Mouse (Mus musculus) stomach, embryonic 15.5 days (tissue): ENCODE results near the gene Avpr2. TPM values are rescaled to one million over a fixed set of nuclear protein-coding genes. Genes with fewer than 3 reads are reported as not detected.

Experiments used
- ATAC-seq: fragments of 200-750 bp; cut with Nextera tagmentation; 2 replicates; pipeline ENCODE4 v1.8.0; 2017; ENCODE audit warnings: low read depth, moderate number of reproducible peaks, moderate TSS enrichment; ENCODE audit not compliant: insufficient read depth, low FRiP score
- H3K27ac ChIP-seq: fragments of 300-500 bp; sonication (generic); 2 replicates; pipeline ENCODE4 v1.5.1; 2015; ENCODE audit warnings: mild to moderate bottlenecking, inconsistent platforms
- H3K27me3 ChIP-seq: fragments of 300-500 bp; sonication (generic); replicated peaks from 2 replicates; pipeline ENCODE4 v1.6.1; 2015; ENCODE audit warnings: inconsistent platforms
- H3K36me3 ChIP-seq: fragments of 300-500 bp; sonication (generic); 2 replicates; pipeline ENCODE4 v1.6.1; 2015; ENCODE audit warnings: inconsistent platforms
- H3K4me1 ChIP-seq: fragments of 300-500 bp; sonication (generic); 2 replicates; pipeline ENCODE4 v1.6.1; 2015; ENCODE audit warnings: inconsistent platforms
- H3K4me2 ChIP-seq: fragments of 300-500 bp; sonication (generic); 2 replicates; pipeline ENCODE4 v1.6.1; 2015; ENCODE audit warnings: mild to moderate bottlenecking, inconsistent platforms
- H3K4me3 ChIP-seq: fragments of 300-500 bp; sonication (generic); replicated peaks from 2 replicates; pipeline ENCODE4 v1.5.1; 2015; ENCODE audit warnings: inconsistent platforms
- H3K9ac ChIP-seq: fragments of 300-500 bp; sonication (generic); 2 replicates; pipeline ENCODE4 v1.6.1; 2015; ENCODE audit warnings: inconsistent platforms
- H3K9me3 ChIP-seq: fragments of 300-500 bp; sonication (generic); 2 replicates; pipeline ENCODE4 v1.6.1; 2016; ENCODE audit warnings: inconsistent platforms
- WGBS: fragments of 180-500 bp; shearing (Covaris S2); methylation state at CpG from one replicate; pipeline ENCODE4 v1.1.7; 2015; 5-methylcytosine and 5-hydroxymethylcytosine counted together
- polyA plus RNA-seq: library from polyadenylated mRNA; unstranded; fragments of >200 nt; fragmentation: Nextera tagmentation; extraction: Ambion mirVana; gene quantifications from 2 replicates; pipeline ENCODE4 v1.2.1, GENCODE M21; 2015

Avpr2 gene
- 0.21 and 0.22 TPM in 2 replicates for polyA plus RNA-seq

DNA sequence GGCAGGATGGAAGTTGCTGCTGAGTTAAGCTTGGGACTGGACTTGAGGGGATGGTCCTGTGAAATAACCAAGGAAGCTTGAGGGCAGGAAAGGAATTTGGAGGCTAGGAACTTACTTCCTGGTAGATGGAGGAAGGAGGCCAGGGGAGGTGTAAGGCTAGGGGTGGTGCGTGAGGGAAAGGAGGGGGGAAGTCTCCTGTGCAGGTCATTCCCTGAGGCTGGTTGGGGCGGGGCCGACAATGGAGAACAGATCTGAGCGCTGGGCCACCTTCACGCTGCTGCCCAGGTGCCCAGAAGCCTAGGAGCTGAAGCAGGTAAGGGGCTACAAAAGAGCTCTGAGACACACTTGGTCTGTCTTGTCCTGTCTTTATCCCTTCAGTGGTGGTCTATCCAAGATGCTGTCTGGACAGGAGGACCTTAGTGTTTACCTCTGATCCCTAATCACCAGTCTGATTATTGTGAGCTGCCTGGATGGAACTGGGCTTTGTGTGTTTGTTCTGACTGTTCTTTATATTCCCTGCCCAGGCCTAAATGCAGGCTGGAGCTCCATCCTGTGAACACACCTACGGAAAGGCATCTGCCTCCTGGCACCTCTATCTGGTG is at the start of gene Avpr2:
TSS of gene Avpr2 (plus strand) at position 552 of the 602 bp plus-strand sequence.
- no peak within 1 kb of the TSS for H3K4me3 ChIP-seq
- no peak within 1 kb of the TSS for H3K27ac ChIP-seq
- H3K9me3 ChIP-seq: no peaks in the 10 kb centered on the region
- H3K4me1 ChIP-seq: no peaks in the 10 kb centered on the region
- no peak for ATAC-seq
- H3K9ac ChIP-seq: no peak within 1 kb of the TSS
- 52% methylated on average over 6 of the region's 6 CpGs for WGBS
- H3K4me2 ChIP-seq: no peak within 1 kb of the TSS
- H3K36me3 ChIP-seq: no peaks in the 10 kb centered on the region
- H3K27me3 ChIP-seq: no peaks in the 10 kb centered on the region

DNA sequence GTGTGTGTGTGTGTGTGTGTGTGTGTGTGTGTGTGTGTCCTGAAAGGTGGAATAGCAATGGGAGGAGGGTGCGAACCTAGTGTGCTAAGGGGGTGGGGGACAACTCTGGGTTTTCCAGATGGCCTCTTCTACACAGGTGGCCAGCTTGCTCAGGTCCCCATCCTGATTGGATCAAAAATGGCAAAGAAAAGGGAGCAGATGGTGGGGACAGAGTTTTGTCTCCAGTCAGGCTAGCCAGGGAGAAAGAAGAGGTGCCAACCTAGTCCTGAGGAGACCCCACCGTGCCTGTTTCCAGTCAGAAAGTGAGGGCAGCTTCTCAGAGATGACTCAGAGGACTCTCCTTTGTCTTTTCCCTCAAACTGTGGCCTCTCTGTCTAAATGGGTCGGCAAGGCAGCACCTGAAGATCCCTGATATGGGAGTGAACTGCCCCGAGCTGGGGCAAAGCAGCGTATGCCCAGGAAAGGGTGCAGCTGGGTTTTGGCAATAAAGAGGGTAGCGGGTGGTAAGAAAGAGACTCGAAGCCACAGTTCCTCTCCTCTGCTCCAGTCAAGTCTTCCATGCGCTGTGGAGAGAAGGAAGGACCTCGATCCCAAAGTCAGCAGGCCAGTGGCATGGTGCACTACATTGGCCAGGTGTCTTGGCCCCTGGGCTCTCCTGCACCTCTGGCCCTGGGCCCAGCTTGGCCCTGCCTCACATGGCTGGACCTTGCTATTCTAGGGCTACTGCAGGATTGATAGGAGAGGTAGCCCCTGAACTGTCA is 37.4 kb upstream of the Avpr2 start:
- Histone ChIP-seq H3K4me3 (no peak overlapping the region), H3K36me3 (no peaks in the 10 kb centered on the region), H3K27ac (no peak overlapping the region), H3K27me3 (no peaks in the 10 kb centered on the region), H3K4me1 (no peaks in the 10 kb centered on the region), H3K9ac (no peak overlapping the region), H3K9me3 (no peaks in the 10 kb centered on the region), H3K4me2 (no peak overlapping the region)
- 77% methylated on average over 7 of the region's 9 CpGs for WGBS
- no peak for ATAC-seq

DNA sequence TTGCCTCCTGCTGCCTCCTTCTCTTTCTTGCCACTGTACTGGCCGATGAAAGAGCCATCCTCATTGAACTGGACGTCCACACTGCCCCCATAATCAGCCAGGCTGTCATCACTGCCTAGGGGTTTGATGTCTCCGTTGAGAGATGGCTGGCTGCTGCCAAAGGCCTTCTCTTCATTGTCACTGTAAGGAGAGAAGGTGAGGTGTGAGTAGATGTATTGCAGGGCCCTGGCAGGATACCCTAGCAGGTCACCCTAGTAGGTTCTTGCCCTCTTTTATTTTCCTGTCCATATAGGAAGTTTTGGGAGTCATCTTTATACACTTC is 36.9 kb upstream of the Avpr2 start:
- Histone ChIP-seq H3K9ac (no peak overlapping the region), H3K36me3 (no peaks in the 10 kb centered on the region), H3K27me3 (no peaks in the 10 kb centered on the region), H3K4me1 (no peaks in the 10 kb centered on the region), H3K4me3 (no peak overlapping the region), H3K4me2 (no peak overlapping the region), H3K9me3 (no peaks in the 10 kb centered on the region), H3K27ac (no peak overlapping the region)
- 60% methylated on average over 3 of the region's 3 CpGs for WGBS
- no peak for ATAC-seq

DNA sequence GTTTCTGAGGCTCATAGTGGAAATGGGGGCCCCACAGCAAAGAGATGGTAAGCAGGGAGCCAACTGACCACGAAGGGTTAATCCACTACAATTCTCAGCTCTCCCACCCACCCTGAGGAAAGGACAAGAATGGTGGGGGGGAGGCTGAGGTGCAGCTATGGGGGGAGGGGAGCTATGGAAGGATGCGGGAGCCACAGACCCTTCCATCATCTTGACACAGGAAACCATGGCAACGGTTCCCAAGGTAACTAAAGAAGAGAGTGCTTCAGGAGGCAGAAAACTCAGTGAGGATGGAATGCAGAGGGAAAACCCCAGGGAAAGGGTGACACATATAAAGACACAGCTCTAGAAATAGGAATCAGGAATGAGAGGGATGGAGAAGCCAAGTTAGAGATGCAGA is 27.2 kb upstream of the Avpr2 start:
- H3K36me3 ChIP-seq: no peaks in the 10 kb centered on the region
- no peak overlapping the region for H3K27ac ChIP-seq
- WGBS: 41% methylated on average over 3 of the region's 3 CpGs
- H3K4me1 ChIP-seq: no peaks in the 10 kb centered on the region
- no peak overlapping the region for H3K4me2 ChIP-seq
- H3K9ac ChIP-seq: no peak overlapping the region
- H3K9me3 ChIP-seq: no peaks in the 10 kb centered on the region
- H3K27me3 ChIP-seq: no peaks in the 10 kb centered on the region
- no peak for ATAC-seq
- H3K4me3 ChIP-seq: no peak overlapping the region

DNA sequence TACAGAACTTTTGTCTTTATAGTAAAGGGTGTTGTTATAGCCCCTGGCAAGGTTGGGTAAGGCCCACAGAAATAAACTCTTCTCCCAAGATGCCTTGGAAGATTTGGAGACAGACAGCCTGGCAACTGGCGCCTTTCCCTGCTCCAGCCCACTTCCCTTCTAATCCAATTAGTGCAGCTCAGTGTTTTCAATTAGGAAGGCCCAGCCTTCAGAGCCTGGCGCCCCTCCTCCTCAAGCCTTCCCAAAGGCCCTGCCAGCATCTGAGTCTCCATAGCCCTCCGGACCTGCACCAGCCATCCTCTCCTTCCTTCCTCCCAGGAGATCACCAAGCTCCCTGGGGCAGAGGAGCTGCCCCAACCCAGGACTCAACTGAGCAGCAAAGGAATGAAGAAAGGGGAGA is 24.6 kb upstream of the Avpr2 start:
- Histone ChIP-seq H3K4me3 (no peak overlapping the region), H3K9me3 (no peaks in the 10 kb centered on the region), H3K4me2 (no peak overlapping the region), H3K36me3 (no peaks in the 10 kb centered on the region), H3K27me3 (no peaks in the 10 kb centered on the region), H3K4me1 (no peaks in the 10 kb centered on the region), H3K9ac (no peak overlapping the region), H3K27ac (no peak overlapping the region)
- ATAC-seq: no peak
- 31% methylated on average over 3 of the region's 3 CpGs for WGBS

DNA sequence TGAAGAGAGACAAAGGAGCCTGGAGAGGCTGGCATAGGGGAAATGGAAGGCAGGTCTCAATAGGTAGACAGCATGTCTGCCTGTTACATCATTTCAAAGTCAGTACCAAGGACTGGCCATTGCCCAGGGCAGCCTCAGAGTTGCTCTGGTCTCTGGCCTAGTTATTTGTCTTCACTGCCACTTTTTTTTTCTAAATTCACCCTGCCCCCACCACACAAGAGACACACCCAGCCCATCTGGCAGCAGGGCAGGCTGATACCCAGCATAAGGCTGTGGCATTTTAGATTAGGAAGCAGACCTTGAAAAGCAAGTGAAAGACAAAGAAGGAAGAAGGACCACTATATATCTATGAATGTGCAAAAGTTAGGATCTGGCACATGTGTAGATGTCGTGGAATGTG is 24.1 kb upstream of the Avpr2 start:
- H3K9me3 ChIP-seq: no peaks in the 10 kb centered on the region
- no peak overlapping the region for H3K4me3 ChIP-seq
- H3K27ac ChIP-seq: no peak overlapping the region
- ATAC-seq: no peak
- no peak overlapping the region for H3K9ac ChIP-seq
- no peaks in the 10 kb centered on the region for H3K36me3 ChIP-seq
- H3K4me2 ChIP-seq: no peak overlapping the region
- 64% methylated on average over 1 of the region's 1 CpGs for WGBS
- no peaks in the 10 kb centered on the region for H3K27me3 ChIP-seq
- H3K4me1 ChIP-seq: no peaks in the 10 kb centered on the region

DNA sequence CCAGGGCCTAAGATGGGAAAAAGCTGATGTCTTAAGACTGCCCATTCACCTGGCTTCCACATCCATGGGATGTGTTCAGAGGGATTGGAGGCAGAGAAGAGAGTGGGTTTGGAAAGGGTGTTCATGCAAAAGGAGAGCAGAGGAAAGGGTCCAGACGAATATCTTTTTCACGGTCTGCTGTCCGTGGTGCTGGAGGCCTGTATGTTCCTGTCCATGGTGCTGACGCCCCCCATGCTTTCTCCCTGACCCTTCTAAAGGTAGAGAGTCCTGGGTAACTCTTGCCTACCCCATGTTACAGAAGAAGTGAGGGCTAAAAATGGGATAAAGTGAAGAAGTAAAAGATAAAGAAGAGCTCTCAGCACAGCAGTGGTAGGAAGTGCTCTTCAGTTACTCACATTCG is 22.6 kb upstream of the Avpr2 start:
- no peak overlapping the region for H3K4me3 ChIP-seq
- 15% methylated on average over 5 of the region's 5 CpGs for WGBS
- H3K4me2 ChIP-seq: no peak overlapping the region
- H3K9ac ChIP-seq: no peak overlapping the region
- no peaks in the 10 kb centered on the region for H3K27me3 ChIP-seq
- no peaks in the 10 kb centered on the region for H3K9me3 ChIP-seq
- ATAC-seq: no peak
- no peak overlapping the region for H3K27ac ChIP-seq
- no peaks in the 10 kb centered on the region for H3K36me3 ChIP-seq
- no peaks in the 10 kb centered on the region for H3K4me1 ChIP-seq

DNA sequence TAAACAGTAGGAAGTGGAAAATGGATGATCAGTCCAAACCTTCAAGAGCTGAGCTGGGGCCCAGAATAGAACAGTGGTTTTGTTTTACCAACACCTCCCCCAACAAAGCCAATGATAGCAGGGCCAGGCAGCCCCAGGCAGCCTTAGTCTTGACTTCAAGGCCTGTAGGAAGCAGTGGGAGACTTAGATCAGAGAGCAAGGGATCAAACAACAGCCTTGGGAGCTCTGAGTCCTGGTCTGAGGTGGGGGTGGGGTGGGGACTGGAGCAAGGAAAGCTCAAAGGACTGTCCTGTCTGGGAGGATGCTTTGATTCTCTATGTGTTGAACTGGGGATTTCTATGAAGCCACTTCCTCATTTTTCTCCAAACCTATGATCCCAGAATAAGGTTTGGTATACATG is 20.4 kb upstream of the Avpr2 start:
- Histone ChIP-seq H3K27ac (no peak overlapping the region), H3K36me3 (no peaks in the 10 kb centered on the region), H3K4me1 (no peaks in the 10 kb centered on the region), H3K27me3 (no peaks in the 10 kb centered on the region), H3K4me2 (no peak overlapping the region), H3K9me3 (no peaks in the 10 kb centered on the region), H3K9ac (no peak overlapping the region), H3K4me3 (no peak overlapping the region)
- ATAC-seq: no peak

DNA sequence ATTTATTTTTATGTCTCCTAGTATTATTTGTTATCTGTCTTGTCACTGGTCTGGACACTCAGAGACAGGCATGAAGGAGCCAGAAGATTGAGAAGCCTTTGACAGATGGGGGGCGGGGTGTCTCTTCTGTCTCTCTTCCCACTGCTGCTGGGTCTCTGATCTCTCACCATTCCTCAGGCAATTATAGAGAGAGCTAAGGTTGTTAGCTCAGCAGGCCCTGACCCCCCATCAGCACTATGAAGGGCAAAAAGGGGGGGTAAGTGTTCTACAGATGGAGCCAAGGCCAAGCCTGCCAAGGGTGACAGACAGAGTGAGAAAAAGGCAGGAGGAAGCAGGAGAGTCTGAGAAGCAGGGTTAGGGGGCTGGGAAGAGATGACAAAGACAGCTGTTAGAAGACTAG is 19.9 kb upstream of the Avpr2 start:
- no peak for ATAC-seq
- 65% methylated on average over 1 of the region's 1 CpGs for WGBS

DNA sequence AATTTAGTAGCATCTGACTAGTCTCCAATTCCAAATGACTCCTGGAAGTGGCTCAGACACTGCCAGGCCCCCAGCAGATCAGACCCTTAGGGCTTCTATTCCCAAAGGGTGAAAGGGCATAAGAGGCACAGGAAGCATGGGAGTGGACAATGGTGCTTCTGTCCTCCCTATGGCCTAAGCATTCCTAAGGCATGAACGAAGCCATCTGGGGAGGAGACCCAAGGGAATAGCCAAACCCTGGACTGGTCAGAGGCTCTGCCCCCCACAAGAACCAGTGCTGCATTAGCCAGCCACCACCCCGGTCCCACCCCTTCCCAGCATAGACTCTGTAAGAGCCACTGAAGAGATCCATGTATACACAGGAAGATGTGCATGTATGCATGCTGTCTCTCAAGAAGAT is 16.0 kb upstream of the Avpr2 start:
- Histone ChIP-seq H3K27me3 (0 out of 2 replicates have a peak, but pooled peaks cover 4% of the 10 kb centered on the region), H3K4me3 (no peak overlapping the region), H3K9me3 (no peaks in the 10 kb centered on the region), H3K4me2 (no peak overlapping the region), H3K27ac (no peak overlapping the region), H3K36me3 (no peaks in the 10 kb centered on the region), H3K9ac (no peak overlapping the region), H3K4me1 (no peaks in the 10 kb centered on the region)
- no peak for ATAC-seq
- WGBS: 63% methylated on average over 2 of the region's 2 CpGs

More for the DNA sequence above, 19.9 kb upstream of the Avpr2 start:
- Histone ChIP-seq H3K4me2 (no peak overlapping the region), H3K4me3 (no peak overlapping the region), H3K36me3 (no peaks in the 10 kb centered on the region), H3K9ac (no peak overlapping the region), H3K9me3 (no peaks in the 10 kb centered on the region), H3K27ac (no peak overlapping the region), H3K4me1 (no peaks in the 10 kb centered on the region), H3K27me3 (no peaks in the 10 kb centered on the region)

DNA sequence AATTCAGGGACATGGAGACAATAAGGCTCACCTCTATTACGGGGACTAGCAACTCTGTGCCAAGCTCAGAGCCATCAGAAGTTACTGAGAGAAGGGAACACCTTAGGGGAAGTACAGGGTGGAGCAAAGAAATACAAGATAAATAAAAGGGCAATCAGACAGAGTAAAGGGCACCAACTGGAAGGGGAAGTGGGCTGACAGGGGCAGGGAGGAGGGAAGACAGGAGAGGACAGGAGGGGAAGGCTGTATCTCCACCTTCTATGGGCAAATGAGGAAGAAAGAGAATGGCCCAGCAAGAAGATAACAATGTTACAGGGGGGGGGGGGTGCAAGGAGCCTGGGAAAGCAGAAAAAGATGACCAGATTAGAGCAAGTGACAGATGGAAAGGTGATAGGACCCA is 14.9 kb upstream of the Avpr2 start:
- Histone ChIP-seq H3K27me3 (0 out of 2 replicates have a peak, but pooled peaks cover 4% of the 10 kb centered on the region), H3K9me3 (no peaks in the 10 kb centered on the region), H3K36me3 (no peaks in the 10 kb centered on the region), H3K4me1 (no peaks in the 10 kb centered on the region), H3K4me3 (no peak overlapping the region), H3K27ac (no peak overlapping the region), H3K4me2 (no peak overlapping the region), H3K9ac (no peak overlapping the region)
- 70% methylated on average over 1 of the region's 1 CpGs for WGBS
- no peak for ATAC-seq

DNA sequence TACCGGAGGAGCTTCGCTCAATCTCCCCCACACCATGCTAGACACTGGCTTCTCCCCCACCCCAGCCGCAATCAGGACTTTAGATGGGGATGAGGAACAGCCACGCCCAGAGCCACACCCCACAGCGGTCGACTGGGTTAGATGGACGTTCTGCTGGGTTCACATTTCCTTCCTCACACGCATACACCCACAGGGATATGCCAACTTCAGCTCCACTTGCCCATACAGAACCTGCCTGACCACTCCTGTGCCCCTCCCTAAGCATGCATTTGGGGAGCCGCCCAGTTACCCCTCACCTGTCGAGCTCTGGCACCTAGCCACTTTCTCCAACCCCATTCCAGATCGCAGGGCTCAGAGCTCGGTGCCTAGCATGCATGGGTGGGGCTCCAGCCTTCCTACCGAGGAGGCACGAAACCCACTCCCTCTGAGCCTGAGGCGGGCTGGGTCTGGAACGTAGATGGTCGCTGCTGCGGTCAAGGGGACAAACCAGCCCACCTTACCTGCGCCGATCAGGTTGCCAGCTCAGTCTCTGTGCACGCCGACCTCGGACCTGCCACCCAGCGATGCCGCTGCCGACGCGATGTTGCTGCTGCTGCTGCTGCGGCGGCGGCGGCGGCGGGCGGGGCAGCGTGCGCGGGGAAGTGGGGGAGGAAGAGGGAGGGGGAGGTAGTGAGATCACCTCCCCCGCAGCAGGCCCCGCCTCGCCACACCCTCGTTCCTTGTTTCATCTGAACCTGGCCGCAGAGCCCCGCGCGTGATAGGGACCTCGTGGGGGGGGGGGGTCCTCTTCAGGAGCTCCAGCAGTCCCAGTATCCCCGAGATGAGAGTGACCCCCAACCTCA is 11.5 kb upstream of the Avpr2 start:
- Histone ChIP-seq H3K9ac (no peak overlapping the region), H3K4me3 (peak overlapping the region; percentile 41), H3K9me3 (no peaks in the 10 kb centered on the region), H3K4me2 (peak overlapping the region; percentile 73), H3K4me1 (no peaks in the 10 kb centered on the region), H3K27me3 (0 out of 2 replicates have a peak, but pooled peaks cover 4% of the 10 kb centered on the region), H3K36me3 (no peaks in the 10 kb centered on the region), H3K27ac (no peak overlapping the region)
- peak; percentile 71 for ATAC-seq
- 20% methylated on average over 24 of the region's 48 CpGs for WGBS
